Mouse (Mus musculus): ENCODE data around the gene Sst. TPM values are rescaled to one million over a fixed set of nuclear protein-coding genes. Genes with fewer than 3 reads are reported as not detected.

The Sst gene
- polyA plus RNA-seq, 1 experiment from 2014 or later: 0.42 TPM

DNA sequence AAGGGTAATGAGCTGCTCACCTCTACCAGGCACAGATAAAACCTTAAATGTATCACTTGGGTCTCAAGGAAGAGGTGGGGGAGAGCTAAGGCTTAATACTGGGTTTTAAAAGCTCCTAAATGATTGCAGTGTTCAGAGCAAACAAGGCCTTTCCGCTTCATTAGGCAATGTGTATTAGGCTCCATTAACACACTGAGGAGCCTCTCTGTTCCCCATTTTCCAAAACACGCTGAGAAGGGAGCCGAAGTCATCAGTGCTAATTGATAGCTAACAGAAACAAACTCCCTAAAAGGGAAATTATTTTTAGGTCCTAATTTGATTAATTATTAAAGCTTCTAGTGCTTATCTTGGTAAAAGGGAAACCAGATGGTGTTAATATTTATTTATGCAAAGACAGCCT is 48.1 kb downstream of the Sst start:
- WGBS: 32% methylated on average over 3 of the region's 3 CpGs
- no peaks in the 10 kb centered on the region for H3K4me1 ChIP-seq (ENCODE audit: control insufficient read depth, insufficient read depth, low read length)
- no peak overlapping the region for H3K4me3 ChIP-seq (ENCODE audit: low read length)
- H3K36me3 ChIP-seq (ENCODE audit: control insufficient read depth, insufficient read depth, low read length): no peaks in the 10 kb centered on the region
- no peak overlapping the region for H3K4me2 ChIP-seq (replicated peaks; ENCODE audit: low read depth, low read length)
- H3K27ac ChIP-seq (ENCODE audit: low read depth, low read length): no peak overlapping the region
- no peak overlapping the region for H3K9ac ChIP-seq (ENCODE audit: low read depth, low read length)
- H3K9me3 ChIP-seq (ENCODE audit: control insufficient read depth, low read length): no peaks in the 10 kb centered on the region
- H3K27me3 ChIP-seq (ENCODE audit: control insufficient read depth, insufficient read depth, low read length): no peaks in the 10 kb centered on the region; the same call in 1 of the 2 replicates
- no peak for ATAC-seq (ENCODE audit: low FRiP score, low TSS enrichment)

Other genes with a start within 250 kb of the Sst start
- not detected in 2 replicates for gene Rtp2, start 41.4 kb upstream of the Sst start, polyA plus RNA-seq (2014; fragmentation: Nextera tagmentation; extraction: Ambion mirVana)
- gene Gm37419, start 97.5 kb upstream of the Sst start, polyA plus RNA-seq (2014; fragmentation: Nextera tagmentation; extraction: Ambion mirVana): not detected in 2 replicates
- gene Bcl6, start 97.9 kb upstream of the Sst start, polyA plus RNA-seq (2014; fragmentation: Nextera tagmentation; extraction: Ambion mirVana): 0.73 and 0.91 TPM in 2 replicates

Data from kidney, embryonic 14.5 days (tissue).